Mouse (Mus musculus): ENCODE results near the gene Grik3.

DNA sequence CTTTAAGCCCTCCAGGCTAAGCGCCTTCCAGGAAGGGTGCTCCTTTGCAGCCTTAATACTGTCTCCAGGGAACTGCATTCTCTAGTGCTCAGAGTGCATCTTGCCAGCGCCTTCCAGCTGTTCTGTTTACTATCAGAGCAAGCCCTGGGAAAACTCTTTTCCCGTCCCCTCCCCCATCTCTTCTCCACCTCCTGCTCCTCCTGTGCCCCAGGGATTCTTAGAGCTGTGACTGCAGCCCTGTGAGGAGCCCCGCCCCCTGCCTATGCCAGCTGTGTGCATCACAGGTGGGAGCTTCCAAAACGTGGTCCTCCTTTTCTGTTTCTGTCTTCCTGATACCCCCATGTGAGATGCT lies 81.8 kb downstream of the Grik3 start:
- TF ChIP-seq MAZ (IDR thresholded peaks at IDR 0.05; ENCODE audit: low read depth, low read length) (no peak), NELFE (IDR thresholded peaks at IDR 0.05; ENCODE audit: low read depth, low read length) (no peak), CTCF (conservative IDR thresholded peaks at IDR 0.05 in 1 of 2, IDR thresholded peaks at IDR 0.05 in 1 of 2; ENCODE audit: low read depth in 2 of 2, low read length in 2 of 2) (no peak), MAFK (IDR thresholded peaks at IDR 0.05; ENCODE audit: insufficient replicate concordance, low read length) (no peak)

Data from CH12.LX (cell line).